Mouse (Mus musculus): ENCODE measurements around the gene Mustn1. TPM values are rescaled to one million over a fixed set of nuclear protein-coding genes. Genes with fewer than 3 reads are reported as not detected.

The Mustn1 gene
- polyA plus RNA-seq, 1 experiment from 2014 or later = 2.0 TPM

GRCm38 (mm10) chr14:30875130-30875865, 3.7 kb upstream of the Mustn1 start:
- H3K36me3 ChIP-seq (ENCODE audit: control insufficient read depth, insufficient read depth, low read length) = no peaks in the 10 kb centered on the region
- H3K4me2 ChIP-seq = no peak overlapping the region
- H3K27me3 ChIP-seq (ENCODE audit: control insufficient read depth, insufficient read depth, low read length) = no peaks in the 10 kb centered on the region
- H3K4me3 ChIP-seq (ENCODE audit: low read depth, low read length) = no peak overlapping the region
- H3K9ac ChIP-seq (ENCODE audit: low read depth, low read length) = no peak overlapping the region
- WGBS (ENCODE audit: insufficient replicate concordance) = 73% methylated on average over 12 of the region's 12 CpGs
- ATAC-seq (replicated peaks; ENCODE audit: insufficient number of reproducible peaks, low FRiP score, low TSS enrichment) = no peak
- H3K9me3 ChIP-seq (replicated peaks; ENCODE audit: control insufficient read depth, low read length) = no peaks in the 10 kb centered on the region
- H3K27ac ChIP-seq (ENCODE audit: low read depth, low read length) = no peak overlapping the region
- peaks cover 32% of the 10 kb centered on the region for H3K4me1 ChIP-seq (ENCODE audit: control insufficient read depth, insufficient read depth, low read length)

DNA sequence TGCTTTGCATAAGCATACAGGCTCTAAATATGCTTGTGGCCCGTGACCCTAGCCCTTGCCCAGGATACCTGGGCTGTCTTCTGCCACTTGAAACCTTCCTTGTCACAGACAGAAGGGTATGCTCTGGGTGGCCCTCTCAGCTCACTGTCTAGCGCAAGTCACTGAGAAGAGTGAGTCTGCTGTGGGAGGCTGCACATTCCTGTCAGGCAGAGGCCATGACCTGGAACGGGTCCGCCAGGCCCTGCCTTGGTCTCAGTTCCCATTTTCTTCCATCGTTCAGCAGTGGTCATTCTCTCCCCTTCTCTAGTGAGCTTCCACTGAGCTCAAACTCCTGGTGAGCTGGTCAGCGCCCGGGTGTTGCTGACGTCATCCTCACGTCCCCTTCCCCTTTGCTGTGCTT, 3.0 kb upstream of the Mustn1 start:
- Histone ChIP-seq H3K9ac (ENCODE audit: low read depth, low read length) (no peak overlapping the region), H3K27ac (ENCODE audit: low read depth, low read length) (no peak overlapping the region), H3K4me1 (ENCODE audit: control insufficient read depth, insufficient read depth, low read length) (peaks cover 26% of the 10 kb centered on the region), H3K4me2 (no peak overlapping the region), H3K36me3 (ENCODE audit: control insufficient read depth, insufficient read depth, low read length) (no peaks in the 10 kb centered on the region), H3K27me3 (ENCODE audit: control insufficient read depth, insufficient read depth, low read length) (no peaks in the 10 kb centered on the region), H3K9me3 (replicated peaks; ENCODE audit: control insufficient read depth, low read length) (no peaks in the 10 kb centered on the region), H3K4me3 (ENCODE audit: low read depth, low read length) (no peak overlapping the region)
- WGBS (ENCODE audit: insufficient replicate concordance) = 72% methylated on average over 9 of the region's 9 CpGs
- no peak for ATAC-seq (replicated peaks; ENCODE audit: insufficient number of reproducible peaks, low FRiP score, low TSS enrichment)

GRCm38 (mm10) chr14:30876451-30876850, 2.5 kb upstream of the Mustn1 start:
- Histone ChIP-seq H3K4me3 (ENCODE audit: low read depth, low read length) (no peak overlapping the region), H3K9ac (ENCODE audit: low read depth, low read length) (no peak overlapping the region), H3K4me2 (no peak overlapping the region), H3K4me1 (ENCODE audit: control insufficient read depth, insufficient read depth, low read length) (peaks cover 23% of the 10 kb centered on the region), H3K36me3 (ENCODE audit: control insufficient read depth, insufficient read depth, low read length) (no peaks in the 10 kb centered on the region), H3K27ac (ENCODE audit: low read depth, low read length) (no peak overlapping the region), H3K27me3 (ENCODE audit: control insufficient read depth, insufficient read depth, low read length) (no peaks in the 10 kb centered on the region), H3K9me3 (replicated peaks; ENCODE audit: control insufficient read depth, low read length) (no peaks in the 10 kb centered on the region)
- 80% methylated on average over 10 of the region's 10 CpGs for WGBS (ENCODE audit: insufficient replicate concordance)
- ATAC-seq (replicated peaks; ENCODE audit: insufficient number of reproducible peaks, low FRiP score, low TSS enrichment) = no peak

DNA sequence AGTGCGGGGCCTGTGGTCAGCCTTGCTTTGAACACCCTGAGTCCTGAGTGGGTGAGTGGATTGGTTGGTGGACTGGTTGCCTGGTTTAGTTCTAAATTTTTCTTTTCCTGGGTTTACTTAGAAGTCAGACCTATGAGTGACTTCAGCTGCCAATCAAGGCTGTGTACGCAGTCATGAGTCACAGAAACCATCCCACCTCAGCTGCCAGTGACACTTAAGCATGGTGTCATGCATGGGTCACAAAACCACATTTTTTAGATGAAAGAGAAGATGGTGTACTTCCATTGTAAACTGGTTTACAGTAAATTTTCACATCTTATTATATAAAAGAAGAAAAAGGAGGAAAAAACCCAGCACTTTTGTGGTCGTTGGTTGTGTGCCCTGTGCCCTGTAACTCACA, 1.2 kb upstream of the Mustn1 start:
- peaks cover 23% of the 10 kb centered on the region for H3K4me1 ChIP-seq (ENCODE audit: control insufficient read depth, insufficient read depth, low read length)

DNA sequence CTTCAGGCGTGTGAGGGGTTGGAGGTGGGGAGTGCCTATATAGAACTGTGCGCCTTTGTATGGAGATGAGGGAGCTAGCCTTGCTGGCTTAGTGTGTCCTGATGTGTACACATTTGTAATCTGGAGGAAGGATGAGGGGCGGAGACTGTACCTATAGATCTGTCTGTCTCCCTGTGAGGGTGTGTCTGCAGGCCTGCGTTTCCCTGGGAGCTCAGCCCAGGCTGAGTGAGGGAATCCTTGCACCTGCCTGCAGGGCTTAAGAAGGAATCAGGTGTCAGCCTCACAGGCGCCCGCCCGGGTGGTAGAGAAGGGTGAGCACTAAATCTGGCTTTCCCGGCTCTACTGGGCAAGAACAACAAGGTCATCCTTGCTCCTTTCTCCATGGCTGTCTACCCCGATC, 794 bp downstream of the Mustn1 start:
- Histone ChIP-seq H3K27me3 (ENCODE audit: control insufficient read depth, insufficient read depth, low read length) (no peaks in the 10 kb centered on the region), H3K9ac (ENCODE audit: low read depth, low read length) (no peak overlapping the region), H3K4me1 (ENCODE audit: control insufficient read depth, insufficient read depth, low read length) (peaks cover 14% of the 10 kb centered on the region), H3K4me3 (ENCODE audit: low read depth, low read length) (no peak overlapping the region), H3K27ac (ENCODE audit: low read depth, low read length) (peak overlapping the region; percentile 78), H3K36me3 (ENCODE audit: control insufficient read depth, insufficient read depth, low read length) (no peaks in the 10 kb centered on the region), H3K9me3 (replicated peaks; ENCODE audit: control insufficient read depth, low read length) (no peaks in the 10 kb centered on the region), H3K4me2 (no peak overlapping the region)
- no peak for ATAC-seq (replicated peaks; ENCODE audit: insufficient number of reproducible peaks, low FRiP score, low TSS enrichment)
- WGBS (ENCODE audit: insufficient replicate concordance) = 58% methylated on average over 9 of the region's 9 CpGs

More for the DNA sequence above, 1.2 kb upstream of the Mustn1 start:
- Histone ChIP-seq H3K27me3 (ENCODE audit: control insufficient read depth, insufficient read depth, low read length) (no peaks in the 10 kb centered on the region), H3K36me3 (ENCODE audit: control insufficient read depth, insufficient read depth, low read length) (no peaks in the 10 kb centered on the region), H3K9ac (ENCODE audit: low read depth, low read length) (no peak overlapping the region), H3K4me2 (no peak overlapping the region), H3K4me3 (ENCODE audit: low read depth, low read length) (no peak overlapping the region), H3K27ac (ENCODE audit: low read depth, low read length) (no peak overlapping the region), H3K9me3 (replicated peaks; ENCODE audit: control insufficient read depth, low read length) (no peaks in the 10 kb centered on the region)
- no peak for ATAC-seq (replicated peaks; ENCODE audit: insufficient number of reproducible peaks, low FRiP score, low TSS enrichment)
- 87% methylated on average over 3 of the region's 3 CpGs for WGBS (ENCODE audit: insufficient replicate concordance)

GRCm38 (mm10) chr14:30880251-30880650, 1.3 kb downstream of the Mustn1 start:
- H3K27ac ChIP-seq (ENCODE audit: low read depth, low read length) = no peak overlapping the region
- no peak overlapping the region for H3K4me2 ChIP-seq
- H3K9me3 ChIP-seq (replicated peaks; ENCODE audit: control insufficient read depth, low read length) = no peaks in the 10 kb centered on the region
- H3K36me3 ChIP-seq (ENCODE audit: control insufficient read depth, insufficient read depth, low read length) = no peaks in the 10 kb centered on the region
- no peak for ATAC-seq (replicated peaks; ENCODE audit: insufficient number of reproducible peaks, low FRiP score, low TSS enrichment)
- no peaks in the 10 kb centered on the region for H3K27me3 ChIP-seq (ENCODE audit: control insufficient read depth, insufficient read depth, low read length)
- peaks cover 14% of the 10 kb centered on the region for H3K4me1 ChIP-seq (ENCODE audit: control insufficient read depth, insufficient read depth, low read length)
- 66% methylated on average over 8 of the region's 8 CpGs for WGBS (ENCODE audit: insufficient replicate concordance)
- 0 out of 2 replicates have a peak overlapping the region, but pooled peaks have one; percentile 10 for H3K9ac ChIP-seq (ENCODE audit: low read depth, low read length)
- H3K4me3 ChIP-seq (ENCODE audit: low read depth, low read length) = no peak overlapping the region

DNA sequence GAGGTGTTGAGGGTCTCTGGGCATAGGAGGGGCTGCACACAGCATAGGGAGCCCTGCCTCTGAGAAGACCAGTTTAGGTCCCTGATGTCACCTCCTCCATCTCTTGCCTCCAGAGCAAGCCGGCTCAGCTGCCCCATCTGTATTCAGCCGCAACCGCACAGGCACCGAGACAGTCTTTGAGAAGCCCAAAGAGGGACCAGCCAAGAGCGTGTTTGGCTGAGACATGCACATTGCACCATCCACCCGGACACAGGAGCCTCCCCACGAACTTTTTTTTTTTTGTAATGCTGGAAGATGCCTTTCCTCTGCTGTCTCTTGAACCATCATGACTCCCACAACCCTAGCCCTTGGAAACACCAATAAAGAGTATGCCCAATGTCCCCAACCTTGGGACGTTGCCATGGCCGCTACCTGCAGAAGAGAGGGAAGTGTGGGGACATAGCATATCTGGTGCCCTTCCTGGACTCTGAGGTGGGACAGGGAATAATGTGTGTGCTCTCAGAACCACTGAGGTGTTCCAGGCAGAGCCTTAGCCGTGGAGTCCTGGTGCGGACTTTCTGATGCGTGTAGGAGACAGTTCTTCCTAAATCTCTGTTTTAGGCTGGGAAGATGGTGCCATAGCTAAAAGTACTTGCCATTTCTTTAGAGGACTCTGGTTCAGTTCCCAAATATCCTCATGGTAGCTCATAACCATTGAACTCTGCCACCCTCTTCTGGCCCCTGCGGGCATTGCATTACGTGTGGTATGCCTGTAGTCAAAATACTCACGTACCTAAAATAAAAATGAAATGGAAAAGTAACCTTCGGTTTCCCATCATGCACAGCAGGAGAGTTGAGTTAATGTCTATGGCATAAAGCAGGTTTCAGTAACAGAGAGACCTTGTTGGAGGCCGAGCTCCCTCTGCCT, 2.1 kb downstream of the Mustn1 start:
- no peak overlapping the region for H3K4me3 ChIP-seq (ENCODE audit: low read depth, low read length)
- no peaks in the 10 kb centered on the region for H3K9me3 ChIP-seq (replicated peaks; ENCODE audit: control insufficient read depth, low read length)
- no peaks in the 10 kb centered on the region for H3K36me3 ChIP-seq (ENCODE audit: control insufficient read depth, insufficient read depth, low read length)
- H3K27ac ChIP-seq (ENCODE audit: low read depth, low read length) = no peak overlapping the region
- 72% methylated on average over 17 of the region's 17 CpGs for WGBS (ENCODE audit: insufficient replicate concordance)
- H3K27me3 ChIP-seq (ENCODE audit: control insufficient read depth, insufficient read depth, low read length) = no peaks in the 10 kb centered on the region
- no peak overlapping the region for H3K9ac ChIP-seq (ENCODE audit: low read depth, low read length)
- no peak for ATAC-seq (replicated peaks; ENCODE audit: insufficient number of reproducible peaks, low FRiP score, low TSS enrichment)
- no peak overlapping the region for H3K4me2 ChIP-seq
- peaks cover 11% of the 10 kb centered on the region for H3K4me1 ChIP-seq (ENCODE audit: control insufficient read depth, insufficient read depth, low read length)

DNA sequence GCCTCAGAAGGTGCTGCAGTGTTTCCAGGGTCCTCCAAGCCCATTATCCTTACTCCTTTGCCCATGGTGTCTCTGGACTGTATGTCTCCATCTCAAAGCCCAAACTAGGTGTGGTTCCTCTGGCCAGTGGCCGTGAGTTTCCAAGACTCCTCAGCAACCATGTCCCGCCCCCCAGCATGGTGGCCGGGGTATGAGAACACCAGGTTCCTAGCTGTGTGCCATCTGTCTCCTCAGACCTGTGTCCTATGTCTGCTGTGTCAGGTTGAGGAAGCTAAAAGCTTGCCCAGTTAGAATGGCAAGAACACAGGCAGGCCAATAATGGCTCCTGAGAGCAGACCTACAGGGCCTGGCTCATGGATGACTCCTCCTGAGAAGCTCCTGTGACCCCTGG, 2.7 kb downstream of the Mustn1 start:
- no peak overlapping the region for H3K27ac ChIP-seq (ENCODE audit: low read depth, low read length)
- H3K4me2 ChIP-seq = no peak overlapping the region
- 89% methylated on average over 3 of the region's 3 CpGs for WGBS (ENCODE audit: insufficient replicate concordance)

More for the DNA sequence above, 2.7 kb downstream of the Mustn1 start:
- no peaks in the 10 kb centered on the region for H3K9me3 ChIP-seq (replicated peaks; ENCODE audit: control insufficient read depth, low read length)
- peaks cover 11% of the 10 kb centered on the region for H3K4me1 ChIP-seq (ENCODE audit: control insufficient read depth, insufficient read depth, low read length)
- H3K27me3 ChIP-seq (ENCODE audit: control insufficient read depth, insufficient read depth, low read length) = no peaks in the 10 kb centered on the region
- H3K9ac ChIP-seq (ENCODE audit: low read depth, low read length) = no peak overlapping the region
- no peak overlapping the region for H3K4me3 ChIP-seq (ENCODE audit: low read depth, low read length)
- no peaks in the 10 kb centered on the region for H3K36me3 ChIP-seq (ENCODE audit: control insufficient read depth, insufficient read depth, low read length)
- no peak for ATAC-seq (replicated peaks; ENCODE audit: insufficient number of reproducible peaks, low FRiP score, low TSS enrichment)
